Mouse (Mus musculus): ENCODE measurements around the gene Ubtd2. TPM values are rescaled to one million over a fixed set of nuclear protein-coding genes. Genes with fewer than 3 reads are reported as not detected.

Ubtd2 gene
- total RNA-seq, 2 experiments from 2014 or later, result 2.6 to 6.5 TPM

DNA sequence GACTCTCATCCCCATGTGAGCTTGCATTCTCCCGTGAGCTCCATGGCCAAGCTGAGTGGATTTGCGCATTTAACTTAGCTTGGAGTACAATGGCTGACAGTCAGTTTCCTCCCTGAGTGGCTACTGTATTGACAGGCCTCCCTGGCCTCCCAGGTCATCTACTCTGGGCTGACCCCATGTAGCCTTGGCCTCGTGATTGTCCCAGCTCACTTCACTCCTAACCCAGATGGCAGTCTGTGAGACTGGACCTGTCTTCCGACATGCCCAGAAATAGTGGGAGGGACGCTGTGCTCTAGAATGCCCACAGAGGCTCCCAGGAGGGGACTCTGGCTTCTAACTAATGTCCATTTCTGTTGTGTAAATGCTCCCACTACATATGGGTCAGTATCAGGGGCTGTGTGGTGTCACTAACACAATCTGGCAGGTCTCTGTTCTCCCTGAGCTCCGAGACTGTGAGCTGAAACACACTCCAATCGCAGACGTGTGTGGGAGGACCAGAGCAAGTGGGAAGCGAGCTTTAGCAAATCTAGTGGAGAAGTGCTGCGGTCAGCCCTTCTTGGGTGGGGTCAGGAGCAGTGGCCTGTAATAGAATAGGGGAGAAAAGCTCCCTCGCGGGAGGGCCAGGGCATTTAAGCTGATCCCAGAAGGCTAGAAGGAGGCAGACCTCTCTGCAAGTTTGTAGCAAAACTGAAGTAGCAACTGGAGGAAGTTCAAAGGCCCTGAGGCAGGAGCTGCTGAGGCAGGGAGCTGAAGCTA, 105.0 kb downstream of the Ubtd2 start:
- ATAC-seq (replicated peaks; ENCODE audit: poor library complexity), result no peak

DNA sequence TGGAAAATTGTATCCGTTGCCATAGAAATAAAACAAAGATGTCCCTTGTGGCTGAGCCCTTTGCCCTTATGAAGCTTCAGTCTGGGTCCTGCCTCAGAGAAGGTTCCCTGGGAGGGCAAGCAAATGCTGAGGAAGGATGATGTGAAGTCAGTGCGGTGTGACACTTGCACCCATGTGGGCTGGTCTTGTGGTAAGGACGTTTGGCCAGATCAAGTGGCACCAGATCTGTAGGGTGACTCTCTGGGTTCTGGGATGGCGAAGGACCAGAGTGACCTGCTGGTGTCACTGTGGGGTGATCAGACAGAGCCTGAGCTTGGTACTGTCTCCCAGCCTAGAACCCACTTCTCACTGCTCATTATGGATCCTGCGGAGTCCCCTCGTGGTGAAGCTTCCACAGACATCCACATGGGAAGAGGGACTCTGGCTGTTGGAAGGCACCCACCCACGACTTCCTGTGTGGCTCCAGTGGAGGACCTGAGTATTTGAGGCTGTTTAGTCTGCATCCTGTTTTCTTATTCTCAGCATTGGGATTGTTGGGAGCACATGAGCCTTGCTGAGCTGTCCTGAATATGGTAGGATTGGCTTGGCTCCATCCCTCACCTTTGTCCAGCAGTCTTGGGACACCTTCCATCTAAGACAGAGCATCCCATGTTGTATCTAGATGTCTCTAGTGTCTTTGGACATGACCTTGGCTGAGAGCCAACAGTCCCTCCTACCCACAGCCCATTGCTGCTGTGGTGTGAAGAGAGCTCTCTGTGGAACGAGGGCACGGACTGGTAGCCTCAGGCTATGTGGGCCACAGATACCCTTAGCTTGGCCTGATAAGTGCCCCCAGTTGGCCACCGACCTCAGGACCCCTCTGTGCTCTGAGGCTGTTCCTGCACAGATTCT, 106.5 kb downstream of the Ubtd2 start:
- ATAC-seq (replicated peaks; ENCODE audit: poor library complexity), result peak; percentile 19

DNA sequence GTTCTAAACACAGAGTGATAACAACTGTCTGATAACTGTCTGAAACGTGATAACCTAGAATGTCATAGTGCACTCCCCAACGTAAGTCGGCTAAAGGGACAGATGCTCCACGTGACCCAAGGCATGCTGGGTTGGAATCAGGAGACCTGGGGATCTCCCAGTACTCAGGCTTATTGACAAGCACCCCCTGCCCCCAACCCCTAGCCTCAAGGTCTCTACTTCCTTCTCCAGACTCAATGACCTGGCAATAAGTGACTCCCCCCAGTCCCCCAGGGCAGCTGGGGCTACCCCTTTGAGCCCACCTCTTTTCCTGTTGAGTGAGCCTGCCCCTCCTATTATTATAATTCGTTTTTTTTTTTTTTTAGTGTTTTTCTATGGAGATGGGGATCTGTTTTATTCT, 107.5 kb downstream of the Ubtd2 start:
- ATAC-seq (replicated peaks; ENCODE audit: poor library complexity), result no peak

DNA sequence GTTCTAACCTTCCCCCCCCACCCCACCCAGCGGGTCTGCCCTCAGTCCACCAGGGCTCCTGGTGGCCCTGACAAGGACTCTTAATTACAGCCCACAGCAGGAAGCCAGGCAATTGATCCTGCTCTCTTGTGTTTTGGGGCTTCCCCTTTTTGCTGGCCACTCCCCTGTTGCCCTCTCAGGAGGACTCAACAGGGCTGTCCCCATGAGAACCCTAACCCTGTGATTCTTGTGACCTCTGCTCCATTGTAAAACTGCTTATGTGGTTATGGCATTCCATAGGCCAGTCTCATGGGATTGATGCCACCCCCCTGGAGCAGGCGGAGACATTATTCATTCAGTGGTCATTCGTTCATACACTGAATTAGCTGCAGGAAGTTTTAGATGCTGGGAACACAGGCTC, 108.5 kb downstream of the Ubtd2 start:
- ATAC-seq (replicated peaks; ENCODE audit: poor library complexity), result peak; percentile 51

DNA sequence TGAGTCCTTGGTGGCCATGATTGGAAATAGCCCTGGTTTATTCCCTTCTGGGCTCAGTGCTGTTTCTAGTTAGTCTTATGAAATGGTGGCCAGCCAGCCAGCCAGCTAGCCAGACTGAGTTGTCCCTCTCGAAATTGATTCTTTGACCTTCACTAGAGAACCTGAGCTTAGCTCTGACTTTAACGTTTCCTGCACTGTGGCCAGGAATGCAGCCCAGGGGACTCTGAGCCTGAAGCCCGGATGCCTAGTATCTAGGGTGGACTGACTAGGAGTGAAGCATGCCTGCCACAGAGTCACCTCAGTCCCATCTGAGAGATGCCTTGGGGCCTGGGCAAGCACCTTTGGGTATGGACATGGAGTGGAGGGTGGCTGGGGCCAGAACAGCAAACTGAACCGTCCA, 109.5 kb downstream of the Ubtd2 start:
- no peak for ATAC-seq (replicated peaks; ENCODE audit: poor library complexity)

DNA sequence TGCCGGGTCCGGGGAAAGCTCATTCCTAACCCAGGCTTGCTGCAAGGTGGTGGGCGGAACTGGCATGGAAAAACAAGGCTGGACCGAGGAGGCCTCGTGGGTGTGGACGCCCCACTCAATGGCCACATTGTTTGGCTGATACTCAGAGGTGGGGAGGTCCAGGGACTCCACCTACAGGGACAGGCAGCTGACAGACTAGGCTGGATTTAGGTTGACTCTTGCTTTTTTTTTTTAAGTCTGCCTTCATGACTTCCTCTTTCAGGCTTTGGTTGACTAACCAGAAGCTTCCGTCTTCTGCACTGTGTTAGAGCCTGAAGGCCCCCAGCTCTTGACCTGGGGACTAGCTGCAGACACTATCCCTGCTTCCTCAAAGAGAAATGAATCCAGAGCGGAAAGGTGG, 109.9 kb downstream of the Ubtd2 start:
- ATAC-seq (replicated peaks; ENCODE audit: poor library complexity), result peak; percentile 79

DNA sequence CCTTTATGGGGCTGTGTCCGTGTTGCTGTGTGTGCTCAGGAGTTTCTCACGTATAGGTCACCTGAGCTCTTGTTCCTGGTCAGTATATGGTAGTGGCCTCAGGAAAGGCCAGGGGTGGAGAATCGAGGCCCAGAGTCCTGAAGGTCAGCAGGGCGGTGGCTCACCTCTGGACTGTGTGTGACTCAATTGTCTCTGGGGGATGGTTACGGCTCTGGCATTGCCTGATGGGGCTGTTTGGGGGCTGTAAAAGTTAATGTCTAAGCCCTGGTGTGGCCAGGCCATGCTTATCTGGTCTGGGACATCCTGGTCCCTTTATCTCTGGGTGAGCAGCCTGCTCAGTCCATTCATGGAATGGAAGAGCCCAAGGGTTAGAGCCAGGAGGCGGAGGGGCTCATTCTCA, 111.0 kb downstream of the Ubtd2 start:
- ATAC-seq (replicated peaks; ENCODE audit: poor library complexity), result no peak

Other genes with a start within 250 kb of the Ubtd2 start
- gene Snrnp25, start 250.0 kb upstream of the Ubtd2 start, total RNA-seq (2015), result 56.5 and 60.4 TPM in 2 replicates
- gene Snrnp25, start 250.0 kb upstream of the Ubtd2 start, total RNA-seq (2017), result 70.3 and 82.6 TPM in 2 replicates
- gene Rhbdf1, start 233.1 kb upstream of the Ubtd2 start, total RNA-seq (2015), result 0.22 TPM in 1 of 2 replicates, not detected in the other
- gene Rhbdf1, start 233.1 kb upstream of the Ubtd2 start, total RNA-seq (2017), result 0.25 and 2.9 TPM in 2 replicates
- gene Mpg, start 228.9 kb upstream of the Ubtd2 start, total RNA-seq (2015), result 5.4 and 7.1 TPM in 2 replicates
- 5.3 and 7.8 TPM in 2 replicates for gene Mpg, start 228.9 kb upstream of the Ubtd2 start, total RNA-seq (2017)
- gene Nprl3, start 187.7 kb upstream of the Ubtd2 start, total RNA-seq (2015), result 15.1 and 16.2 TPM in 2 replicates
- gene Nprl3, start 187.7 kb upstream of the Ubtd2 start, total RNA-seq (2017), result 14.4 and 17.2 TPM in 2 replicates
- gene Hba-x, start 179.0 kb upstream of the Ubtd2 start, total RNA-seq (2015), result not detected in 2 replicates
- not detected in 2 replicates for gene Hba-x, start 179.0 kb upstream of the Ubtd2 start, total RNA-seq (2017)
- 14.0 and 28.9 TPM in 2 replicates for gene Hba-a1, start 171.9 kb upstream of the Ubtd2 start, total RNA-seq (2015)
- 9.4 and 10.0 TPM in 2 replicates for gene Hba-a1, start 171.9 kb upstream of the Ubtd2 start, total RNA-seq (2017)
- gene Hbq1b, start 168.4 kb upstream of the Ubtd2 start, total RNA-seq (2015), result not detected in 2 replicates
- gene Hbq1b, start 168.4 kb upstream of the Ubtd2 start, total RNA-seq (2017), result not detected in 2 replicates
- 26.3 and 54.4 TPM in 2 replicates for gene Hba-a2, start 158.9 kb upstream of the Ubtd2 start, total RNA-seq (2015)
- gene Hba-a2, start 158.9 kb upstream of the Ubtd2 start, total RNA-seq (2017), result 25.3 and 31.4 TPM in 2 replicates
- not detected in 2 replicates for gene Hbq1a, start 155.3 kb upstream of the Ubtd2 start, total RNA-seq (2015)
- not detected in 2 replicates for gene Hbq1a, start 155.3 kb upstream of the Ubtd2 start, total RNA-seq (2017)
- gene Sh3pxd2b, start 107.5 kb upstream of the Ubtd2 start, total RNA-seq (2015), result 6.1 and 7.2 TPM in 2 replicates
- gene Sh3pxd2b, start 107.5 kb upstream of the Ubtd2 start, total RNA-seq (2017), result 1.7 and 2.4 TPM in 2 replicates
- 1.7 TPM in 1 of 2 replicates, not detected in the other for gene Efcab9, start 76.7 kb downstream of the Ubtd2 start, total RNA-seq (2015)
- 0.50 and 1.2 TPM in 2 replicates for gene Efcab9, start 76.7 kb downstream of the Ubtd2 start, total RNA-seq (2017)
- gene Stk10, start 77.9 kb downstream of the Ubtd2 start, total RNA-seq (2015), result 12.8 and 15.8 TPM in 2 replicates
- 15.7 and 16.8 TPM in 2 replicates for gene Stk10, start 77.9 kb downstream of the Ubtd2 start, total RNA-seq (2017)
- 35.5 and 44.0 TPM in 2 replicates for gene Fbxw11, start 187.4 kb downstream of the Ubtd2 start, total RNA-seq (2015)
- gene Fbxw11, start 187.4 kb downstream of the Ubtd2 start, total RNA-seq (2017), result 62.3 and 72.8 TPM in 2 replicates

Measured in megakaryocyte progenitor cell, adult 5-6 weeks (primary cell).